Mouse (Mus musculus) liver, embryonic 11.5 days (tissue): ENCODE measurements at regions not wholly inside any gene's neighbourhood (a gene's known extent, or its start where the extent isn't known, plus 50 kb on each side); places are given as distances from the start of the nearest gene placed in this dataset.

Experiments
- ATAC-seq: fragments of 200-750 bp; cut with Nextera tagmentation; replicated peaks from 2 replicates; pipeline ENCODE4 v1.8.0; 2017; ENCODE audit warnings: moderate number of reproducible peaks, mild to moderate bottlenecking, moderate TSS enrichment, moderate library complexity; ENCODE audit not compliant: low FRiP score
- DNase-seq: peaks from one replicate; pipeline ENCODE4 v3.0.0-alpha.2; 2017; ENCODE audit warnings: low spot score
- H3K27ac ChIP-seq: fragments of 300-500 bp; sonication (generic); 2 replicates; pipeline ENCODE4 v1.5.1; 2014; ENCODE audit warnings: mild to moderate bottlenecking, low read depth, low read length, control low read depth
- H3K27me3 ChIP-seq: fragments of 300-500 bp; sonication (generic); replicated peaks from 2 replicates; pipeline ENCODE4 v1.6.1; 2014; ENCODE audit warnings: low read length, mixed read lengths; ENCODE audit not compliant: control insufficient read depth, insufficient read depth
- H3K36me3 ChIP-seq: fragments of 300-500 bp; sonication (generic); 2 replicates; pipeline ENCODE4 v1.6.1; 2014; ENCODE audit warnings: mild to moderate bottlenecking, low read length, moderate library complexity, mixed read lengths; ENCODE audit not compliant: control insufficient read depth, insufficient read depth
- H3K4me1 ChIP-seq: fragments of 300-500 bp; sonication (generic); replicated peaks from 2 replicates; pipeline ENCODE4 v1.6.1; 2014; ENCODE audit warnings: low read length, mixed read lengths; ENCODE audit not compliant: control insufficient read depth, insufficient read depth
- H3K4me2 ChIP-seq: fragments of 300-500 bp; sonication (generic); 2 replicates; pipeline ENCODE4 v1.6.1; 2014; ENCODE audit warnings: mild to moderate bottlenecking, control low read depth, moderate library complexity
- H3K4me3 ChIP-seq: fragments of 300-500 bp; sonication (generic); 2 replicates; pipeline ENCODE4 v1.5.1; 2014; ENCODE audit warnings: low read depth, low read length, control low read depth
- H3K9ac ChIP-seq: fragments of 300-500 bp; sonication (generic); 2 replicates; pipeline ENCODE4 v1.6.1; 2014; ENCODE audit warnings: low read depth, low read length, control low read depth
- H3K9me3 ChIP-seq: fragments of 300-500 bp; sonication (generic); 2 replicates; pipeline ENCODE4 v1.6.1; 2016; ENCODE audit warnings: low read length, inconsistent platforms, mixed read lengths; ENCODE audit not compliant: control insufficient read depth
- WGBS: fragments of 180-500 bp; shearing (Covaris S2); extraction: QIAGEN DNeasy Blood & Tissue Kit; methylation state at CpG from one replicate; pipeline ENCODE4 v1.1.7; 2014; 5-methylcytosine and 5-hydroxymethylcytosine counted together

GRCm38 (mm10) chr1:34750061-34751054 lies 92.5 kb downstream of the Fam168b start:
- no peak for ATAC-seq
- 3% methylated on average over 87 of the region's 108 CpGs for WGBS
- no peaks in the 10 kb centered on the region for H3K4me1 ChIP-seq
- peaks cover 53% of the 10 kb centered on the region for H3K27me3 ChIP-seq
- peak overlapping the region; percentile 72 for H3K4me2 ChIP-seq
- no peak overlapping the region for H3K9ac ChIP-seq
- peak; percentile 35 for DNase-seq
- H3K27ac ChIP-seq, result no peak overlapping the region
- no peaks in the 10 kb centered on the region for H3K36me3 ChIP-seq
- H3K4me3 ChIP-seq, result peak overlapping the region; percentile 52
- no peaks in the 10 kb centered on the region for H3K9me3 ChIP-seq

GRCm38 (mm10) chr1:34751128-34751527 lies 91.7 kb downstream of the Fam168b start:
- H3K9ac ChIP-seq, result no peak overlapping the region
- H3K4me2 ChIP-seq, result peak overlapping the region; percentile 72
- ATAC-seq (no peak), DNase-seq (no peak)
- H3K4me3 ChIP-seq, result peak overlapping the region; percentile 52
- no peaks in the 10 kb centered on the region for H3K9me3 ChIP-seq
- WGBS, result 2% methylated on average over 6 of the region's 6 CpGs
- peaks cover 53% of the 10 kb centered on the region for H3K27me3 ChIP-seq
- H3K36me3 ChIP-seq, result no peaks in the 10 kb centered on the region
- H3K4me1 ChIP-seq, result no peaks in the 10 kb centered on the region
- H3K27ac ChIP-seq, result no peak overlapping the region

DNA sequence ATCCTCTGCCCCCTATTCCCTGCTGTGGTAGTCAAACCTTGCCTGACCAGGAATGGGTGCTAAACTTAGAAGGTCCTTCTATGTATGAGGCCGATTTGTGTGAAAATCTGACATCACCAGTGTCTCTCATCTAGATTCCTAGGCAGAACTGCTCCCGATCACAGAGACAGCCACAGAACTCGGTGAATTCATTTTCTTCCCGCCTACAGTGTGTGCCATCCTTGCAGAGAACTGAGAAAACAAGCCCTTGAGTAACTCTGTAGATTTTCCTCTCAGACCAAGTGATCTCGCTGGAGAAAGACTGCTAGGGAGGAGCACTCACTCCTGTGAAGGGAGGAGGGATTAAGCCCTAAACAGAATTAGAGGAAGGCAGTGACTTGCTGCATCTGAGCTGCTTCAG lies 89.3 kb downstream of the Fam168b start:
- no peak overlapping the region for H3K4me3 ChIP-seq
- H3K36me3 ChIP-seq, result no peaks in the 10 kb centered on the region
- H3K4me2 ChIP-seq, result no peak overlapping the region
- no peak overlapping the region for H3K27ac ChIP-seq
- DNase-seq (no peak), ATAC-seq (no peak)
- H3K9ac ChIP-seq, result no peak overlapping the region
- WGBS, result 49% methylated on average over 5 of the region's 5 CpGs
- peaks cover 48% of the 10 kb centered on the region for H3K27me3 ChIP-seq
- H3K9me3 ChIP-seq, result no peaks in the 10 kb centered on the region
- no peaks in the 10 kb centered on the region for H3K4me1 ChIP-seq

GRCm38 (mm10) chr1:34760547-34760946 lies 82.3 kb downstream of the Fam168b start:
- Histone ChIP-seq H3K27me3 (no peaks in the 10 kb centered on the region), H3K4me2 (no peak overlapping the region), H3K36me3 (no peaks in the 10 kb centered on the region), H3K9me3 (no peaks in the 10 kb centered on the region), H3K4me1 (no peaks in the 10 kb centered on the region), H3K9ac (no peak overlapping the region), H3K4me3 (no peak overlapping the region), H3K27ac (no peak overlapping the region)
- 62% methylated on average over 4 of the region's 4 CpGs for WGBS
- no peak for ATAC-seq
- no peak for DNase-seq

DNA sequence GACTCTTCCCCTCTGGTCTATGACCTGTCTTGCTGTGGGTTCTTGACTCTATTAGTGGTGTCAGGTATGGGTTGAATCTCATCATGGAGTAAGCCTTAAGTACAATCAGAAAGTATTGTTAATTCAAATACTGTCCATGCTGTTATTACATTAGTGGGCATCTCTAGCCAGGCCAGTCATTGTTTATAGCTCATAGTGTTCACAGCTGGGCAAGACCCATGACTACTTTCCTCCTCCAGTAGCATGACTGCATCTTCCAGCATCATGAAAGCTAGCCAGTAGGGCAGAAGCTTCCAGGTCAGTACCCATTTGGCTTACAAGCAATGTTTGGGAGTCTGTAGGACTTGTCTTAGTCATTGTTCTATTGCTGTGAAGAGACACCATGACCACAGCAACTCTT lies 81.4 kb downstream of the Fam168b start:
- Histone ChIP-seq H3K4me3 (no peak overlapping the region), H3K9me3 (no peaks in the 10 kb centered on the region), H3K36me3 (no peaks in the 10 kb centered on the region), H3K27me3 (no peaks in the 10 kb centered on the region), H3K4me2 (no peak overlapping the region), H3K27ac (no peak overlapping the region), H3K9ac (no peak overlapping the region), H3K4me1 (no peaks in the 10 kb centered on the region)
- DNase-seq, result no peak
- ATAC-seq, result no peak

GRCm38 (mm10) chr1:34761870-34762269 lies 81.0 kb downstream of the Fam168b start:
- no peak overlapping the region for H3K9ac ChIP-seq
- no peak overlapping the region for H3K27ac ChIP-seq
- no peaks in the 10 kb centered on the region for H3K36me3 ChIP-seq
- H3K4me3 ChIP-seq, result no peak overlapping the region
- WGBS, result 77% methylated on average over 5 of the region's 5 CpGs
- DNase-seq (no peak), ATAC-seq (no peak)
- no peaks in the 10 kb centered on the region for H3K4me1 ChIP-seq
- no peak overlapping the region for H3K4me2 ChIP-seq
- H3K27me3 ChIP-seq, result no peaks in the 10 kb centered on the region
- H3K9me3 ChIP-seq, result no peaks in the 10 kb centered on the region
